Mouse (Mus musculus) G1E (cell line): ENCODE results near the gene Tnfrsf9.

Source experiments
- CTCF ChIP-seq: IDR thresholded peaks from 2 replicates; pipeline ENCODE4 v1.5.1; 2012; ENCODE audit warnings: low read depth, low read length, inconsistent platforms, mixed read lengths
- POLR2AphosphoS5 ChIP-seq: IDR thresholded peaks from 2 replicates; pipeline ENCODE4 v1.6.1; 2012; ENCODE audit warnings: low read depth, low read length, inconsistent platforms; ENCODE audit not compliant: insufficient replicate concordance

- TF ChIP-seq CTCF (no peak), POLR2AphosphoS5 (no peak)
These were observed 19.1 kb downstream of the Tnfrsf9 start for GRCm38 (mm10) chr4:150933503-150933902.
